Mouse (Mus musculus): ENCODE data around the gene Stk39. TPM values are rescaled to one million over a fixed set of nuclear protein-coding genes. Genes with fewer than 3 reads are reported as not detected.
A peak's percentile ranks its signal among the peaks of the same experiment; 100 is the strongest.

Gene Stk39
- polyA plus RNA-seq, 1 experiment from 2014 or later, result 4.5 TPM

GRCm38 (mm10) chr2:68472921-68473320 is 853 bp upstream of the Stk39 start:
- Histone ChIP-seq H3K4me1 (ENCODE audit: control insufficient read depth, insufficient read depth, low read length) (0 out of 2 replicates have a peak, but pooled peaks cover 4% of the 10 kb centered on the region), H3K4me3 (ENCODE audit: low read length) (no peak overlapping the region), H3K27ac (ENCODE audit: low read length) (no peak overlapping the region), H3K9me3 (ENCODE audit: control insufficient read depth, low read length) (no peaks in the 10 kb centered on the region), H3K4me2 (ENCODE audit: low read depth, low read length) (no peak overlapping the region; the same call in 1 of the 2 replicates), H3K27me3 (replicated peaks; ENCODE audit: control insufficient read depth, insufficient read depth, low read length) (no peaks in the 10 kb centered on the region), H3K9ac (ENCODE audit: low read depth, low read length) (no peak overlapping the region), H3K36me3 (ENCODE audit: control insufficient read depth, insufficient read depth, low read length) (no peaks in the 10 kb centered on the region)
- no peak for ATAC-seq
- 56% methylated on average over 4 of the region's 4 CpGs for WGBS

- Histone ChIP-seq H3K36me3 (ENCODE audit: control insufficient read depth, insufficient read depth, low read length) (no peaks in the 10 kb centered on the region), H3K9ac (ENCODE audit: low read depth, low read length) (peak overlapping the region; percentile 85), H3K9me3 (ENCODE audit: control insufficient read depth, low read length) (no peaks in the 10 kb centered on the region), H3K4me3 (ENCODE audit: low read length) (peak overlapping the region; percentile 84), H3K27me3 (replicated peaks; ENCODE audit: control insufficient read depth, insufficient read depth, low read length) (no peaks in the 10 kb centered on the region), H3K4me1 (ENCODE audit: control insufficient read depth, insufficient read depth, low read length) (0 out of 2 replicates have a peak, but pooled peaks cover 4% of the 10 kb centered on the region), H3K4me2 (ENCODE audit: low read depth, low read length) (peak overlapping the region; percentile 99), H3K27ac (ENCODE audit: low read length) (peak overlapping the region; percentile 90)
- ATAC-seq, result no peak; the same call in 1 of the 2 replicates
- 2% methylated on average over 5 of the region's 5 CpGs for WGBS
Observed at GRCm38 (mm10) chr2:68472551-68472910, 463 bp upstream of the Stk39 start.

GRCm38 (mm10) chr2:68470891-68471758 is 943 bp downstream of the Stk39 start:
- H3K4me2 ChIP-seq (ENCODE audit: low read depth, low read length), result peak overlapping the region; percentile 99
- peaks cover 5% of the 10 kb centered on the region; the same call in 1 of the 2 replicates for H3K4me1 ChIP-seq (ENCODE audit: control insufficient read depth, insufficient read depth, low read length)
- H3K27ac ChIP-seq (ENCODE audit: low read length), result peak overlapping the region; percentile 90
- under 1% methylated on average over 72 of the region's 87 CpGs for WGBS
- H3K9ac ChIP-seq (ENCODE audit: low read depth, low read length), result peak overlapping the region; percentile 85
- no peaks in the 10 kb centered on the region for H3K27me3 ChIP-seq (replicated peaks; ENCODE audit: control insufficient read depth, insufficient read depth, low read length)
- no peaks in the 10 kb centered on the region for H3K9me3 ChIP-seq (ENCODE audit: control insufficient read depth, low read length)
- peak; percentile 73 for ATAC-seq
- peak overlapping the region; percentile 84 for H3K4me3 ChIP-seq (ENCODE audit: low read length)
- no peaks in the 10 kb centered on the region for H3K36me3 ChIP-seq (ENCODE audit: control insufficient read depth, insufficient read depth, low read length)

- Histone ChIP-seq H3K4me2 (ENCODE audit: low read depth, low read length) (no peak overlapping the region), H3K27me3 (replicated peaks; ENCODE audit: control insufficient read depth, insufficient read depth, low read length) (no peaks in the 10 kb centered on the region), H3K9me3 (ENCODE audit: control insufficient read depth, low read length) (no peaks in the 10 kb centered on the region), H3K4me1 (ENCODE audit: control insufficient read depth, insufficient read depth, low read length) (peaks cover 9% of the 10 kb centered on the region; the same call in 1 of the 2 replicates), H3K27ac (ENCODE audit: low read length) (no peak overlapping the region), H3K4me3 (ENCODE audit: low read length) (no peak overlapping the region), H3K9ac (ENCODE audit: low read depth, low read length) (no peak overlapping the region), H3K36me3 (ENCODE audit: control insufficient read depth, insufficient read depth, low read length) (no peaks in the 10 kb centered on the region)
- no peak for ATAC-seq
- 89% methylated on average over 3 of the region's 3 CpGs for WGBS
Observed at GRCm38 (mm10) chr2:68469491-68469890, 2.6 kb downstream of the Stk39 start.

- Histone ChIP-seq H3K4me3 (ENCODE audit: low read length) (no peak overlapping the region), H3K36me3 (ENCODE audit: control insufficient read depth, insufficient read depth, low read length) (no peaks in the 10 kb centered on the region), H3K4me1 (ENCODE audit: control insufficient read depth, insufficient read depth, low read length) (peaks cover 9% of the 10 kb centered on the region; the same call in 1 of the 2 replicates), H3K4me2 (ENCODE audit: low read depth, low read length) (no peak overlapping the region), H3K27me3 (replicated peaks; ENCODE audit: control insufficient read depth, insufficient read depth, low read length) (no peaks in the 10 kb centered on the region), H3K27ac (ENCODE audit: low read length) (no peak overlapping the region), H3K9ac (ENCODE audit: low read depth, low read length) (no peak overlapping the region), H3K9me3 (ENCODE audit: control insufficient read depth, low read length) (no peaks in the 10 kb centered on the region)
- ATAC-seq, result no peak
- WGBS, result 62% methylated on average over 7 of the region's 7 CpGs
Observed at GRCm38 (mm10) chr2:68468698-68469097, 3.4 kb downstream of the Stk39 start.

- Histone ChIP-seq H3K4me2 (ENCODE audit: low read depth, low read length) (no peak overlapping the region), H3K27ac (ENCODE audit: low read length) (no peak overlapping the region), H3K27me3 (replicated peaks; ENCODE audit: control insufficient read depth, insufficient read depth, low read length) (no peaks in the 10 kb centered on the region), H3K4me1 (ENCODE audit: control insufficient read depth, insufficient read depth, low read length) (peaks cover 9% of the 10 kb centered on the region; the same call in 1 of the 2 replicates), H3K9ac (ENCODE audit: low read depth, low read length) (no peak overlapping the region), H3K9me3 (ENCODE audit: control insufficient read depth, low read length) (no peaks in the 10 kb centered on the region), H3K4me3 (ENCODE audit: low read length) (no peak overlapping the region), H3K36me3 (ENCODE audit: control insufficient read depth, insufficient read depth, low read length) (no peaks in the 10 kb centered on the region)
- 84% methylated on average over 14 of the region's 14 CpGs for WGBS
- no peak for ATAC-seq
Observed at GRCm38 (mm10) chr2:68468259-68468658, 3.8 kb downstream of the Stk39 start.

- Histone ChIP-seq H3K27me3 (replicated peaks; ENCODE audit: control insufficient read depth, insufficient read depth, low read length) (no peaks in the 10 kb centered on the region), H3K4me2 (ENCODE audit: low read depth, low read length) (no peak overlapping the region), H3K36me3 (ENCODE audit: control insufficient read depth, insufficient read depth, low read length) (no peaks in the 10 kb centered on the region), H3K4me3 (ENCODE audit: low read length) (no peak overlapping the region), H3K9me3 (ENCODE audit: control insufficient read depth, low read length) (no peaks in the 10 kb centered on the region), H3K27ac (ENCODE audit: low read length) (no peak overlapping the region), H3K9ac (ENCODE audit: low read depth, low read length) (no peak overlapping the region), H3K4me1 (ENCODE audit: control insufficient read depth, insufficient read depth, low read length) (peaks cover 9% of the 10 kb centered on the region; the same call in 1 of the 2 replicates)
- ATAC-seq, result no peak
- 79% methylated on average over 9 of the region's 9 CpGs for WGBS
Observed at GRCm38 (mm10) chr2:68467085-68467978, 4.7 kb downstream of the Stk39 start.

- no peak overlapping the region for H3K4me3 ChIP-seq (ENCODE audit: low read length)
- H3K27ac ChIP-seq (ENCODE audit: low read length), result no peak overlapping the region
- no peaks in the 10 kb centered on the region for H3K36me3 ChIP-seq (ENCODE audit: control insufficient read depth, insufficient read depth, low read length)
- no peaks in the 10 kb centered on the region for H3K27me3 ChIP-seq (replicated peaks; ENCODE audit: control insufficient read depth, insufficient read depth, low read length)
- H3K9me3 ChIP-seq (ENCODE audit: control insufficient read depth, low read length), result no peaks in the 10 kb centered on the region
- WGBS, result 60% methylated on average over 17 of the region's 19 CpGs
- peaks cover 9% of the 10 kb centered on the region; the same call in 1 of the 2 replicates for H3K4me1 ChIP-seq (ENCODE audit: control insufficient read depth, insufficient read depth, low read length)
- ATAC-seq, result no peak
- no peak overlapping the region for H3K9ac ChIP-seq (ENCODE audit: low read depth, low read length)
- 0 out of 2 replicates have a peak overlapping the region, but pooled peaks have one; percentile 6 for H3K4me2 ChIP-seq (ENCODE audit: low read depth, low read length)
Observed at GRCm38 (mm10) chr2:68466124-68467070, 5.7 kb downstream of the Stk39 start.

Data from intestine, embryonic 16.5 days (tissue).